Mouse (Mus musculus) limb, embryonic 12.5 days (tissue): ENCODE results near the gene Hils1. TPM values are rescaled to one million over a fixed set of nuclear protein-coding genes. Genes with fewer than 3 reads are reported as not detected.
A peak's percentile ranks its signal among the peaks of the same experiment; 100 is the strongest.

ENCODE experiments used
- ATAC-seq: fragments of 200-750 bp; cut with Nextera tagmentation; 2 replicates; pipeline ENCODE4 v1.8.0; 2017; ENCODE audit warnings: low read depth, moderate TSS enrichment; ENCODE audit not compliant: insufficient number of reproducible peaks, insufficient read depth, low FRiP score, low TSS enrichment
- H3K27ac ChIP-seq: fragments of 300-500 bp; sonication (generic); 2 replicates; pipeline ENCODE4 v1.5.1; 2016; ENCODE audit warnings: mild to moderate bottlenecking, moderate library complexity
- H3K27me3 ChIP-seq: fragments of 300-500 bp; sonication (generic); 2 replicates; pipeline ENCODE4 v1.6.1; 2016; ENCODE audit warnings: mild to moderate bottlenecking, moderate library complexity
- H3K36me3 ChIP-seq: fragments of 300-500 bp; sonication (generic); 2 replicates; pipeline ENCODE4 v1.6.1; 2016; ENCODE audit warnings: mild to moderate bottlenecking, moderate library complexity
- H3K4me1 ChIP-seq: fragments of 300-500 bp; sonication (generic); replicated peaks from 2 replicates; pipeline ENCODE4 v1.6.1; 2016
- H3K4me2 ChIP-seq: fragments of 300-500 bp; sonication (generic); 2 replicates; pipeline ENCODE4 v1.6.1; 2016; ENCODE audit warnings: mild to moderate bottlenecking, moderate library complexity
- H3K4me3 ChIP-seq: fragments of 300-500 bp; sonication (generic); replicated peaks from 2 replicates; pipeline ENCODE4 v1.5.1; 2016; ENCODE audit warnings: mild to moderate bottlenecking
- H3K9ac ChIP-seq: fragments of 300-500 bp; sonication (generic); replicated peaks from 2 replicates; pipeline ENCODE4 v1.6.1; 2016; ENCODE audit warnings: mild to moderate bottlenecking, moderate library complexity
- H3K9me3 ChIP-seq: fragments of 300-500 bp; sonication (generic); 2 replicates; pipeline ENCODE4 v1.6.1; 2016; ENCODE audit warnings: mild to moderate bottlenecking, moderate library complexity
- WGBS: fragments of 180-500 bp; shearing (Covaris S2); methylation state at CpG from one replicate; pipeline ENCODE4 v1.1.7; 2016; 5-methylcytosine and 5-hydroxymethylcytosine counted together
- polyA plus RNA-seq: library from polyadenylated mRNA; unstranded; fragments of >200 nt; fragmentation: Nextera tagmentation; extraction: Ambion mirVana; gene quantifications from 2 replicates; pipeline ENCODE4 v1.2.1, GENCODE M21; 2016

Hils1 gene
- polyA plus RNA-seq = not detected in 2 replicates

DNA sequence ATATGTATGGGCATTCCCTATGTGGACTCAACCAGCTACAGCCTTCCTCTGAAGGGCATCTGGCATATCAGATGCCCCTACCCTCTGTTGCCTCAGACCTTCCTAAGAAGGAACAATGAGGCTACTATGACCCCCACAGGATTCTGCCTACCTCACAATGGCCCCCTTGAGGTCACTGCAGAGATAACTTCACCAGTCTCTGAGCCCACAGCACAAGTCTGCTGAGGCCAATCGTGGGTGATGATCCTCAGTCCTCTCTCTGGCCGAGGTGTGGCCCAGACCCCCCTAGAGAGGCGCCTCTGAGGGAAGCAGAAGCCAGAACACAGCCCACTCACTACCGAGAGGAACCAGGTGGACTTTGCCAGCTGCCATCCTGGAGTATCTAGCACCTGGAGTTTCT, at the start of gene Hils1:
Gene Hils1 (plus strand): TSS at position 175 of the 400 bp plus-strand sequence.
- Histone ChIP-seq H3K4me2 (no peak within 1 kb of the TSS), H3K27ac (no peak within 1 kb of the TSS), H3K4me3 (no peak within 1 kb of the TSS), H3K9me3 (no peaks in the 10 kb centered on the region), H3K9ac (no peak within 1 kb of the TSS), H3K27me3 (peaks cover 15% of the 10 kb centered on the region), H3K36me3 (no peaks in the 10 kb centered on the region), H3K4me1 (no peaks in the 10 kb centered on the region)
- 48% methylated on average over 4 of the region's 4 CpGs for WGBS
- no peak for ATAC-seq

DNA sequence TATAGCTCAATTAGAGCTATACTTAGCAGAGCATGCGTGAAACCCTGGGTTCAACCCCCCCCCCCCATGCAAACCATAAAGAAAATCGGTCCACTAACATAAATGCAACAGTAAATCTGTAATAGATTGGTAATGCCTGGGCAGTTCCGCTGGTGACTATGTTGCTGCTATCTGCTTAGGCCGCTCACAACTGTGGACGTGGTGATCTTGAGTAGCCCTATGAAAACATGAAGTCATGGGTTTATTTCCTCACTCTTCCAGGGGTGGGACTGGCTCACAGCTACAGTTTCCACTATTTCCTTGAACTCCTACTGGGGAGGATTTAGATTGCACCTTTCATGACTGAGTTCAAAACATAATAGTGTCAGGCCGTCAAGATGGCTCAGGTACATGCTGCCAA, 49.7 kb upstream of the Hils1 start:
- peaks cover 22% of the 10 kb centered on the region for H3K4me1 ChIP-seq
- 0 out of 2 replicates have a peak overlapping the region, but pooled peaks have one; percentile 64 for H3K27ac ChIP-seq
- H3K36me3 ChIP-seq = no peaks in the 10 kb centered on the region
- 64% methylated on average over 6 of the region's 6 CpGs for WGBS
- no peak overlapping the region for H3K4me2 ChIP-seq
- no peaks in the 10 kb centered on the region for H3K9me3 ChIP-seq
- no peak for ATAC-seq
- no peaks in the 10 kb centered on the region for H3K27me3 ChIP-seq
- H3K9ac ChIP-seq = no peak overlapping the region
- H3K4me3 ChIP-seq = no peak overlapping the region

DNA sequence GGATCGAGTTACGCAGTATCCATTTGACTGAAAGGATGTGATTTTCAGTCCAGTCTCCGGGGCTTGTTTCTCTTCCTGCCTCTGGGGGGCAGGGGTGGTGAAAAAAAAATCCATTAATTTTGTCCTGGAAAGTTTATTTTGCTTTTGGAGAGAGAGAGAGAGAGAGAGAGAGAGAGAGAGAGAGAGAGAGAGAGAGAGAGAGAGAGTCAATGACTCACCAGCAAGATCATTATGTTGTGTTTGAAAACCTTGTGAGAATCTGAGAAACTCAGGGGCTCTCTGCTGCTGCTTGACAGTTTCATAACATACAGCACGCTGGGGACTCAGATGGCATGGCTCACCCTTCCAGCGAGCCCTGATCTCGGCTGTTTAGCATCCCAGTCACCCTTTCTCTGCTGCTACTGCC, 46.4 kb upstream of the Hils1 start:
- Histone ChIP-seq H3K9ac (no peak overlapping the region), H3K9me3 (no peaks in the 10 kb centered on the region), H3K4me3 (no peak overlapping the region), H3K27ac (no peak overlapping the region), H3K4me1 (peaks cover 13% of the 10 kb centered on the region), H3K4me2 (no peak overlapping the region), H3K36me3 (no peaks in the 10 kb centered on the region), H3K27me3 (no peaks in the 10 kb centered on the region)
- ATAC-seq = no peak
- WGBS = 39% methylated on average over 6 of the region's 6 CpGs

GRCm38 (mm10) chr11:94924977-94925376, 42.4 kb upstream of the Hils1 start:
- no peak for ATAC-seq
- Histone ChIP-seq H3K4me2 (no peak overlapping the region), H3K4me1 (peaks cover 36% of the 10 kb centered on the region), H3K4me3 (no peak overlapping the region), H3K36me3 (no peaks in the 10 kb centered on the region), H3K9ac (no peak overlapping the region), H3K9me3 (no peaks in the 10 kb centered on the region), H3K27ac (no peak overlapping the region), H3K27me3 (no peaks in the 10 kb centered on the region)
- WGBS = 90% methylated on average over 4 of the region's 4 CpGs

- Histone ChIP-seq H3K4me1 (peaks cover 40% of the 10 kb centered on the region), H3K4me3 (no peak overlapping the region), H3K36me3 (no peaks in the 10 kb centered on the region), H3K27ac (peak overlapping the region; percentile 29; the same call in 1 of the 2 replicates), H3K4me2 (no peak overlapping the region), H3K9me3 (no peaks in the 10 kb centered on the region), H3K9ac (no peak overlapping the region), H3K27me3 (no peaks in the 10 kb centered on the region)
- WGBS = 49% methylated on average over 11 of the region's 11 CpGs
- no peak for ATAC-seq
Observed at GRCm38 (mm10) chr11:94926431-94926830, 41.0 kb upstream of the Hils1 start.

DNA sequence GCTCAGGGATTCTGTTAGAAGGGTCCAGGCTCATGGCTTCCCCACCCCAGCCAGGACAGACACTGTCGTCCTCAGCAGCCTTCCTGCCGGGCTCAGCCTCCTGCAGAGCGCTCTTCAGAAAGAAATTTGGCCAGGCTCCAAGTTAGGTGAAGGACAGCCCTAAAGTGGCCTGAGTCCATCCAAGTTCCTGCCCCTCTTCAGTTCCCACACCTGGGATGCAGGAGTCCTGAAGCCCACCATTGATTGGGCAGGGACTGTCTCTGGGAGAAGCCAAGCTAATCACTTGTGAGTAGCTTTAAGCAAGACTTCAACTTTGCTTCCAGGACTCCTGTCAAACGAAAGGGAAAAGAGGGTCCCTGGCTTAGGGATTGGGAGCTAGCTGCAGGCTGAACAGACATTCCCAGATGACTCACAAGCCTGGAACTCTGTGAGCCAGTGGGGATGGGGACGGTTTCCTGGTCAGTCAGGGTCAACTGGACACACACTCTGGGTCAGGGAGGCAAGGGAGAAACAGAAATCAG, 39.6 kb upstream of the Hils1 start:
- H3K4me1 ChIP-seq = peaks cover 46% of the 10 kb centered on the region
- no peaks in the 10 kb centered on the region for H3K27me3 ChIP-seq
- H3K4me2 ChIP-seq = no peak overlapping the region
- no peak overlapping the region for H3K9ac ChIP-seq
- no peak for ATAC-seq
- no peaks in the 10 kb centered on the region for H3K9me3 ChIP-seq
- 18% methylated on average over 5 of the region's 5 CpGs for WGBS
- no peak overlapping the region for H3K4me3 ChIP-seq
- no peaks in the 10 kb centered on the region for H3K36me3 ChIP-seq
- peak overlapping the region; percentile 94 for H3K27ac ChIP-seq

- H3K9me3 ChIP-seq = no peaks in the 10 kb centered on the region
- no peaks in the 10 kb centered on the region for H3K27me3 ChIP-seq
- no peak overlapping the region; the same call in 1 of the 2 replicates for H3K9ac ChIP-seq
- 1% methylated on average over 13 of the region's 13 CpGs for WGBS
- H3K4me1 ChIP-seq = peaks cover 56% of the 10 kb centered on the region
- H3K4me2 ChIP-seq = peak overlapping the region; percentile 38
- peak overlapping the region; percentile 11; the same call in 1 of the 2 replicates for H3K4me3 ChIP-seq
- ATAC-seq = peak; percentile 91
- H3K27ac ChIP-seq = peak overlapping the region; percentile 94
- H3K36me3 ChIP-seq = no peaks in the 10 kb centered on the region
Observed at GRCm38 (mm10) chr11:94928820-94929219, 38.6 kb upstream of the Hils1 start.

- Histone ChIP-seq H3K4me1 (peaks cover 64% of the 10 kb centered on the region), H3K9me3 (no peaks in the 10 kb centered on the region), H3K27ac (peak overlapping the region; percentile 94), H3K4me2 (peak overlapping the region; percentile 38), H3K36me3 (no peaks in the 10 kb centered on the region), H3K27me3 (0 out of 2 replicates have a peak, but pooled peaks cover 4% of the 10 kb centered on the region), H3K9ac (no peak overlapping the region), H3K4me3 (no peak overlapping the region)
- ATAC-seq = no peak
- WGBS = 22% methylated on average over 9 of the region's 9 CpGs
Observed at GRCm38 (mm10) chr11:94929599-94929998, 37.8 kb upstream of the Hils1 start.

DNA sequence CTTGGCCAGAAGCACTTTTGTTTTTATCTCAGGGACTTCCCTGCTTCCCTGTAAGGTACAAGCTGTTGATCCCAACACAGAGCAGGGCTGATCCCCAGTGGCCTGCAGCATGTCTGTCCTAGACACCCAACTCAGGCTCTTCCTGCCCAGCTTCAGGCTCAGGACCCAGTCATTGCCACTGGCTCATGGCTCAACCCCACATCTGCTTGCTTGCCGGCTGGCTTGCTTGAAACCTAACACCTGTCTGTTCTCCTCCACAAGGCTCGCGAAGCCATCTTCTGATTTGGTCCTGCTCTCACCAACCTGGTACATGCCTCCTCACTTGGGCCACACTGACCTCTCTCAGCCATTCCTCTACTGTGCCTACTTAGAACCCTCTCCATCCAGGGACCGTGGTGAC, 37.2 kb upstream of the Hils1 start:
- no peak overlapping the region for H3K9ac ChIP-seq
- WGBS = 17% methylated on average over 4 of the region's 4 CpGs
- H3K36me3 ChIP-seq = no peaks in the 10 kb centered on the region
- peak overlapping the region; percentile 94 for H3K27ac ChIP-seq
- peaks cover 6% of the 10 kb centered on the region; the same call in 1 of the 2 replicates for H3K27me3 ChIP-seq
- no peak overlapping the region for H3K4me2 ChIP-seq
- no peaks in the 10 kb centered on the region for H3K9me3 ChIP-seq
- no peak overlapping the region for H3K4me3 ChIP-seq
- H3K4me1 ChIP-seq = peaks cover 69% of the 10 kb centered on the region
- no peak for ATAC-seq

- Histone ChIP-seq H3K4me1 (peaks cover 73% of the 10 kb centered on the region), H3K27me3 (peaks cover 13% of the 10 kb centered on the region; the same call in 1 of the 2 replicates), H3K27ac (peak overlapping the region; percentile 89), H3K4me3 (no peak overlapping the region), H3K36me3 (peaks cover 3% of the 10 kb centered on the region; the same call in 1 of the 2 replicates), H3K4me2 (peak overlapping the region; percentile 30), H3K9me3 (no peaks in the 10 kb centered on the region), H3K9ac (0 out of 2 replicates have a peak overlapping the region, but pooled peaks have one; percentile 23)
- ATAC-seq = no peak
- WGBS = 14% methylated on average over 8 of the region's 8 CpGs
Observed at GRCm38 (mm10) chr11:94933584-94933983, 33.8 kb upstream of the Hils1 start.

DNA sequence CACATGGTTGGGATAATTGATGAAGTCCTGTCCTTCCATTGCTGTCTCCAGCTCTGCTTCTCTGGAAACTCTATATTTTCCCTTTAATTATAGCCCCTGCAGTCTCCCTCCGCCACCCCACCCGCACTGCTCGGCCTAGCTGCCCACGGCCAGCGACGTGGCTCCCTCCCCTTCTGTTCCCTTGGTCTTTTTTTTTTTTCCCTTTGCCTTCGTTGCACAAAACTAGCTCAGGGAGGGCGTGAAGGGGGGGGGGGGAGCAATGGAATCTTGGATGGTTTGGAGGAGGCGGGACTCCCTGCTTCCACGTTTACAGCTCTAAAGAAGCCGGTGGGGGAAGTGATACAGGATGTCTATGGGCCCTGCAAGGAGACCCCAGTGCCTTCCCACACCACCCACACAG, 32.9 kb upstream of the Hils1 start:
- peaks cover 64% of the 10 kb centered on the region for H3K4me1 ChIP-seq
- ATAC-seq = no peak
- peaks cover 13% of the 10 kb centered on the region; the same call in 1 of the 2 replicates for H3K27me3 ChIP-seq
- 21% methylated on average over 11 of the region's 11 CpGs for WGBS
- H3K9ac ChIP-seq = no peak overlapping the region
- H3K4me2 ChIP-seq = peak overlapping the region; percentile 30; the same call in 1 of the 2 replicates
- peak overlapping the region; percentile 89 for H3K27ac ChIP-seq
- peaks cover 7% of the 10 kb centered on the region for H3K36me3 ChIP-seq
- no peaks in the 10 kb centered on the region for H3K9me3 ChIP-seq
- no peak overlapping the region for H3K4me3 ChIP-seq

GRCm38 (mm10) chr11:94936045-94936444, 31.3 kb upstream of the Hils1 start, which contains the start of gene Col1a1:
Col1a1 (plus strand) TSS chr11:94936224.
- 11% methylated on average over 19 of the region's 19 CpGs for WGBS
- H3K27me3 ChIP-seq = peaks cover 13% of the 10 kb centered on the region; the same call in 1 of the 2 replicates
- H3K4me1 ChIP-seq = peaks cover 52% of the 10 kb centered on the region
- H3K4me2 ChIP-seq = peak within 1 kb of the TSS; percentile 82
- H3K9me3 ChIP-seq = no peaks in the 10 kb centered on the region
- H3K4me3 ChIP-seq = peak within 1 kb of the TSS; percentile 54
- peak within 1 kb of the TSS; percentile 70 for H3K9ac ChIP-seq
- peaks cover 22% of the 10 kb centered on the region for H3K36me3 ChIP-seq
- ATAC-seq = no peak
- peak within 1 kb of the TSS; percentile 89 for H3K27ac ChIP-seq
